Mouse (Mus musculus) spleen, adult 2 months (tissue): ENCODE results near the gene Cds2. TPM values are rescaled to one million over a fixed set of nuclear protein-coding genes. Genes with fewer than 3 reads are reported as not detected.
"Not testable (repeated sequence)": the region's sequence is repeated elsewhere in the genome, so short reads cannot be mapped to it uniquely, and the experiment has no call there.

Source experiments
- DNase-seq, 2 experiments: peaks; one replicate each; pipeline versions ENCODE4 v3.0.0 to v3.0.0-alpha.2; 2012 to 2021; ENCODE audit warnings: low spot score in 2 of 2, low read depth in 1 of 2
- H3K27ac ChIP-seq: fragments of 200-500 bp; 2 replicates; pipeline ENCODE4 v1.5.1; 2012; ENCODE audit warnings: low read length, inconsistent platforms; ENCODE audit not compliant: insufficient read depth
- H3K27me3 ChIP-seq: fragments of 200-500 bp; 2 replicates; pipeline ENCODE4 v1.6.1; 2012; ENCODE audit warnings: mild to moderate bottlenecking, moderate library complexity, low read length, inconsistent platforms; ENCODE audit not compliant: control insufficient read depth, insufficient read depth
- H3K36me3 ChIP-seq: fragments of 200-500 bp; 2 replicates; pipeline ENCODE4 v1.6.1; 2012; ENCODE audit warnings: mild to moderate bottlenecking, low read length, inconsistent platforms; ENCODE audit not compliant: control insufficient read depth, insufficient read depth
- H3K4me1 ChIP-seq: fragments of 200-500 bp; 2 replicates; pipeline ENCODE4 v1.6.1; 2011; ENCODE audit warnings: inconsistent platforms; ENCODE audit not compliant: control insufficient read depth, insufficient read depth, insufficient read length
- H3K4me3 ChIP-seq: fragments of 200-500 bp; 2 replicates; pipeline ENCODE4 v1.5.1; 2011; ENCODE audit warnings: mild to moderate bottlenecking, inconsistent platforms; ENCODE audit not compliant: insufficient read depth, insufficient read length; ENCODE audit errors: extremely low read depth
- CTCF ChIP-seq: fragments of 200-500 bp; IDR thresholded peaks from 2 replicates; pipeline ENCODE4 v1.5.1; 2011; ENCODE audit warnings: mild to moderate bottlenecking, inconsistent platforms; ENCODE audit not compliant: insufficient read depth, insufficient read length, insufficient replicate concordance; ENCODE audit errors: extremely low read depth
- POLR2A ChIP-seq: fragments of 200-500 bp; IDR thresholded peaks from 2 replicates; pipeline ENCODE4 v1.6.1; 2011; ENCODE audit warnings: low read depth, low read length, inconsistent platforms
- WGBS: fragments of 180-500 bp; shearing (Covaris S2); methylation state at CpG from one replicate; pipeline ENCODE4 v1.1.7; 2018; 5-methylcytosine and 5-hydroxymethylcytosine counted together
- polyA plus RNA-seq: library from polyadenylated mRNA; depleted of rRNA; stranded (reverse); fragments of >200 nt; gene quantifications from 2 replicates; pipeline ENCODE4 v1.2.3, GENCODE M21; 2012

Gene Cds2
- polyA plus RNA-seq, 1 experiment = 34.8 TPM

DNA sequence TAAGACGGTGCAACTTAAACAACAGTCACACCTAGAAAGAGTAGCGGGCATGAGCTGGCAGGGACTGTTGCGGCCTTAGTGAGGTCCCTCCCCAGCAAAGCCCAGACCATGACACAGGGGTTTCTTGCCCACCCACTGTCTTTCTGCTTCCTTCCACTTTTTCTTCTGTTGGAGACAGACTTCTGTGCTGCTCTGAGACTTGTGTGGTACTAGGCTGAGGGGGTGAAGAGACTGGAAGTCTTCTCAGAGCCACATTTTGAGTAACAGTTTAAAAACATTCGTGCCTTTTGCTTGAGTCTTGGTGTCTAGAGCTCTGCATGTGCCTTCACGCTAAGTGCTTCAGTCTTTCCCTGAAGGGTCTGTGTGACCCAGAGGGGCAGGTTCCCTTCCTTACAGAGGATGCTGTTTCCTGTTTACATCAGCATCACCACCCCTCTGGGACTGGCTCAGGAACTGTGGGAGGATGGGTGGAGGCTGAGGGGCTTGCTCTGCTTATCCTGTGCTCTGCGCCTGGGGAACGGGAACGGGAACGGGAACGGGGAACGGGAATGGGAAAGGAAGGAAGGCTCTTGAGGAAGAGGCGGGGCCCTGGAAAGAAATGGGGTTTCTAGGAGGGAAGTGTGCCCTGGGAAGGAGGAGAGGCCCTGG is 21.7 kb downstream of the Cds2 start:
- TF ChIP-seq CTCF = no peak
- no peak for TF ChIP-seq POLR2A
- WGBS = 29% methylated on average over 12 of the region's 12 CpGs
- peaks cover 37% of the 10 kb centered on the region; the same call in 1 of the 2 replicates for H3K4me1 ChIP-seq
- no peak for DNase-seq
- peaks cover 2% of the 10 kb centered on the region; the same call in 1 of the 2 replicates for H3K36me3 ChIP-seq
- H3K4me3 ChIP-seq = no peak overlapping the region
- peak overlapping the region; percentile 3; the same call in 1 of the 2 replicates for H3K27ac ChIP-seq
- H3K27me3 ChIP-seq = no peaks in the 10 kb centered on the region

- not testable (repeated sequence) for H3K4me3 ChIP-seq, H3K27me3 ChIP-seq, DNase-seq, H3K36me3 ChIP-seq, H3K27ac ChIP-seq
- 59% methylated on average over 5 of the region's 5 CpGs for WGBS
- H3K4me1 ChIP-seq = peaks cover 33% of the 10 kb centered on the region; the same call in 1 of the 2 replicates
Measured at GRCm38 (mm10) chr2:132285722-132286121, 22.8 kb downstream of the Cds2 start.

DNA sequence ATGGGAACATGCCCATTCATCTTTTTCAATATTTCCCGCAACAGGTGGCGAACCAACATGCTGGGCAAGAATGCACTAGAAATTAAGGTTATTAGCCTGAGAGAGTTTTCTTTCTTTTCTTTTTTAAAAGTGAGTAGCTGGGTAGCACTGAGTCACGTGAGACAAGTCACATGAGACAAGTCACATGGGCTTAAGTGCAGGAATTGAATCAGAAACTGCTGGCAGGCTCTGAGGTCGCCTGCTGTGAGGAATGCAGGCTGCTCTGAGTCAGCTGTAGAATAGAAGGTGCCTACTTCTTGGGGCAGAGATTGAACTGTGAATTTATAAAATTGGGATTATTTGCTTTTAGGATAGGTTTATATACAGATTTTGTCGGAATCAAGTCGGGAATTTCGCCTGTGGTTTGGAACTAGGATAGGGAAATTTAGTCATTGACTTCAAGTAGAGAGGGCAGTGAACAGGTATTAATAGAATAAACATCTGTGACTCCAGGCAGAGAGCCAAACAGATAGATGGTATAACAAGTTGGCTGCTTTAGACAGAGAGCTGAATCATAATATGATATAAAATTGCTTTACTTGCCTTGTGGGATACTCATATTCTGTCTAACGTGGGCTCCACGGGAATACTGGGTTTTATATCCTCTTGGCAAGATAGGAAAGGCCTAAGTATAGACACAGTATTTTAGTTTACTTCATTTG is 23.6 kb downstream of the Cds2 start:
- DNase-seq = no peak
- TF ChIP-seq POLR2A = no peak
- TF ChIP-seq CTCF = no peak
- no peaks in the 10 kb centered on the region for H3K36me3 ChIP-seq
- no peaks in the 10 kb centered on the region for H3K27me3 ChIP-seq
- no peak overlapping the region for H3K27ac ChIP-seq
- 90% methylated on average over 9 of the region's 9 CpGs for WGBS
- no peak overlapping the region for H3K4me3 ChIP-seq
- H3K4me1 ChIP-seq = peaks cover 33% of the 10 kb centered on the region; the same call in 1 of the 2 replicates

DNA sequence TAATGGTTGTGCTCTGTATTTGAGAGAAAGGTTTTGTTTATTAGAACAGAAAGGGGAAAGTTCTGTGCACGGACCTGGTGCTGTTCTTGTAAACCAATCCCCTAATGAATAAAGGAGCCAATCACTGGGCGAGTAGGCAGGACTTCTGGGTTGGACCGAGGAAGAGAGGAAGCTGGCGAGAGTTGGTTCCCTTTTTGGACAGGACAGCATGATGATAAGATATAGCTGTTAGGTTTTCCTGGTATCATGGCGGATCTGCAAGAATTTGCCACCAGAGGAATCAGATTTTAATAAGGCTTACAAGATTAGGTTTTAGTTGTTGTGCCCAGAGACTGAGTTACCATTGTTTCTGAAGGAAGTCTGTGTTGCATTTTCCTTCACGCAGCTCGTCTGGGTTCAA is 26.3 kb downstream of the Cds2 start:
- H3K36me3 ChIP-seq = not testable (repeated sequence)
- H3K4me1 ChIP-seq = peaks cover 18% of the 10 kb centered on the region; the same call in 1 of the 2 replicates

DNA sequence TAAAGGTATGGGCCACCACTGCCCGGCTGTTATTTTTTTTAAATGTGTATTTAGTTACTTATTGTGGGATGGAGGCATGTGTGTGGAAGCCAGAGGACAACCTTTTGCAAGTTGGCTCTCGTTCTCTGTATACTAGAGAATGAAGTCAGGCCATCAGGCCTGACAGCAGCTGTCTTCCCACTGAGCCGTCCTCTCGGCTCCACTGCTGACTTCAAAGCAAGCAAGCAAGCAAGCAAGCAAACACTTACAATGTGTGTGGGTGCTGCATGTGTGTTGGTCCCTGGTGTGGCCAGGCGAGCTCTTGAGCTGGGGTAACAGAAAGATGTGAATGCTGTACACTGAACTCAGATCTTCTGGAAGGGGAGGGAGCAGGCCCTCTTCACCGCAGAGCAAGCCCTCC is 27.9 kb downstream of the Cds2 start:
- Histone ChIP-seq H3K27me3 (no peaks in the 10 kb centered on the region), H3K4me1 (peaks cover 4% of the 10 kb centered on the region; the same call in 1 of the 2 replicates), H3K27ac (no peak overlapping the region), H3K36me3 (peaks cover 8% of the 10 kb centered on the region), H3K4me3 (no peak overlapping the region)
- TF ChIP-seq POLR2A (no peak), CTCF (no peak)
- 82% methylated on average over 6 of the region's 6 CpGs for WGBS
- DNase-seq = no peak

More for the DNA sequence above, 26.3 kb downstream of the Cds2 start:
- H3K27ac ChIP-seq, DNase-seq, H3K27me3 ChIP-seq, H3K4me3 ChIP-seq: not testable (repeated sequence)
- 36% methylated on average over 5 of the region's 7 CpGs for whole genome bisulfite sequencing

DNA sequence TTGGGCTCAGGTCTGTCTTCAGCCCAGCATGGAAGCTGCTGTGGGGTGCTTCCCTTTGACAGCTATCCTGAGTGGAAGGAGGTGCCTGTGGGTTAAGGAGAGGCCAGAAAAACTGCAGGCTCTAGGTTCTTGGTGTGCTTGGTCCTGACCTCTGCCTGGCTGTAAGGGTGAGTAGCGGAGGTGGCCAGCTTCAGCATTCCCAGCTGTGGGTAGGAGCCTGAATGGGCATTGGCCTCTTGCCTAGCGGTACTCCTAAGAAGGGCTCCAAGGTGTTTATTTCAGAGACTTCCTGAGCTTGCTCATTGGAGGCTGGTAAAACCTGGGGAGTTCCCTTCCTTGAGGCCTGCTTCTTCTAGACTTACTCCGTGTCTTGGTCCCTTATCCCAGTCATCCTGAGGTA is 28.3 kb downstream of the Cds2 start:
- 91% methylated on average over 3 of the region's 3 CpGs for WGBS
- Histone ChIP-seq H3K36me3 (peaks cover 12% of the 10 kb centered on the region), H3K4me3 (no peak overlapping the region), H3K27ac (no peak overlapping the region), H3K4me1 (peaks cover 4% of the 10 kb centered on the region; the same call in 1 of the 2 replicates), H3K27me3 (no peaks in the 10 kb centered on the region)
- DNase-seq = no peak
- no peak for TF ChIP-seq POLR2A
- no peak for TF ChIP-seq CTCF

- TF ChIP-seq POLR2A = no peak
- TF ChIP-seq CTCF = no peak
- Histone ChIP-seq H3K27ac (no peak overlapping the region), H3K4me3 (no peak overlapping the region), H3K4me1 (peaks cover 4% of the 10 kb centered on the region; the same call in 1 of the 2 replicates), H3K36me3 (peaks cover 15% of the 10 kb centered on the region), H3K27me3 (no peaks in the 10 kb centered on the region)
- DNase-seq = no peak
- 45% methylated on average over 4 of the region's 4 CpGs for WGBS
Measured at GRCm38 (mm10) chr2:132292083-132292482, 29.1 kb downstream of the Cds2 start.
